Mouse (Mus musculus) right cerebral cortex, adult 2 months (tissue): Measurements from ENCODE around the gene 1700067P10Rik.

Experiments
- DNase-seq, 2 experiments: peaks; one replicate each; pipeline ENCODE4 v3.0.0; 2021 to 2022; ENCODE audit warnings: low spot score in 2 of 2

Gene 1700067P10Rik

GRCm38 (mm10) chr17:48089019-48089418, at the start of gene 1700067P10Rik:
Gene 1700067P10Rik, plus strand, starts transcription at chr17:48089319.
- no peak for DNase-seq

GRCm38 (mm10) chr17:48041351-48042287, 47.5 kb upstream of the 1700067P10Rik start:
- DNase-seq, result peak; percentile 52 to 56

- no peak for DNase-seq
Measured at GRCm38 (mm10) chr17:48043154-48043880, 45.8 kb upstream of the 1700067P10Rik start.

- DNase-seq, result peak; percentile 66 to 68
Measured at GRCm38 (mm10) chr17:48045631-48046030, 43.5 kb upstream of the 1700067P10Rik start.

- DNase-seq, result no peak
Measured at GRCm38 (mm10) chr17:48051638-48052337, 37.3 kb upstream of the 1700067P10Rik start.

- DNase-seq, result no peak
Measured at GRCm38 (mm10) chr17:48052338-48053067, 36.6 kb upstream of the 1700067P10Rik start.

- no peak for DNase-seq
Measured at GRCm38 (mm10) chr17:48053646-48054045, 35.5 kb upstream of the 1700067P10Rik start.

- no peak for DNase-seq
Measured at GRCm38 (mm10) chr17:48055076-48055816, 33.9 kb upstream of the 1700067P10Rik start.

GRCm38 (mm10) chr17:48057382-48057781, 31.7 kb upstream of the 1700067P10Rik start:
- DNase-seq, result no peak

- no peak for DNase-seq
Measured at GRCm38 (mm10) chr17:48064196-48064843, 24.8 kb upstream of the 1700067P10Rik start.

- no peak for DNase-seq
Measured at GRCm38 (mm10) chr17:48065081-48065501, 24.0 kb upstream of the 1700067P10Rik start.

- no peak for DNase-seq
Measured at GRCm38 (mm10) chr17:48067083-48067614, 22.0 kb upstream of the 1700067P10Rik start.

GRCm38 (mm10) chr17:48067729-48068128, 21.4 kb upstream of the 1700067P10Rik start:
- no peak for DNase-seq

- no peak for DNase-seq
Measured at GRCm38 (mm10) chr17:48080626-48081025, 8.5 kb upstream of the 1700067P10Rik start.

- DNase-seq, result no peak
Measured at GRCm38 (mm10) chr17:48089446-48089845, 327 bp downstream of the 1700067P10Rik start.

- DNase-seq, result no peak
Measured at GRCm38 (mm10) chr17:48090305-48090704, 1.2 kb downstream of the 1700067P10Rik start.

- DNase-seq, result no peak
Measured at GRCm38 (mm10) chr17:48093286-48093817, 4.2 kb downstream of the 1700067P10Rik start.

- no peak for DNase-seq
Measured at GRCm38 (mm10) chr17:48094820-48095680, 5.9 kb downstream of the 1700067P10Rik start.
